Mouse (Mus musculus): ENCODE results near the gene Tmem109.

The Tmem109 gene

GRCm38 (mm10) chr19:10839010-10839892 lies 42.5 kb downstream of the Tmem109 start, which contains the start of gene Slc15a3:
Slc15a3 (plus strand) TSS chr19:10839727.
- DNase-seq = no peak

- no peak for DNase-seq
These were observed 46.1 kb downstream of the Tmem109 start for GRCm38 (mm10) chr19:10835671-10836070.

- no peak for DNase-seq
These were observed 48.2 kb downstream of the Tmem109 start for GRCm38 (mm10) chr19:10833611-10834010.

GRCm38 (mm10) chr19:10832030-10832429 lies 49.8 kb downstream of the Tmem109 start:
- no peak for DNase-seq

DNA sequence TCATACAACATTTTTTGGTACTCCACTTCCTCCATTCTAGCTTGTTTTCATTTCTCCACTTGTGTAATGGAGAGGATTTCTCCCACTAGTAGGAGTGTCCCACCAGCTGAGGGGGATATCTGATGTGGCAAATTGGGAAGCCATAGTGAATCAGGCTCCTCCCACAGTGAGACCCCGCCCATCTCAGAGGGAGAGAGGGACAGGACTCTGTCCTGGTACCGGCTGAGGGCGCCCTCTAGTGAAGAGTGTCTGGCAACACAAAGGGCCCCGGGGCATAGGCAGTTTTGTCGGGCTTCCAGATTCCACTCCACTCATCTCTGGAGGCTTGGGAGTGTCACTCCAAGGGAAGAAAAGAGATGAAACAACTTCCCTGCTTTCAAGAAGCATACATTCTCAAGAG lies 50.4 kb downstream of the Tmem109 start:
- peak; percentile 66 for DNase-seq

DNA sequence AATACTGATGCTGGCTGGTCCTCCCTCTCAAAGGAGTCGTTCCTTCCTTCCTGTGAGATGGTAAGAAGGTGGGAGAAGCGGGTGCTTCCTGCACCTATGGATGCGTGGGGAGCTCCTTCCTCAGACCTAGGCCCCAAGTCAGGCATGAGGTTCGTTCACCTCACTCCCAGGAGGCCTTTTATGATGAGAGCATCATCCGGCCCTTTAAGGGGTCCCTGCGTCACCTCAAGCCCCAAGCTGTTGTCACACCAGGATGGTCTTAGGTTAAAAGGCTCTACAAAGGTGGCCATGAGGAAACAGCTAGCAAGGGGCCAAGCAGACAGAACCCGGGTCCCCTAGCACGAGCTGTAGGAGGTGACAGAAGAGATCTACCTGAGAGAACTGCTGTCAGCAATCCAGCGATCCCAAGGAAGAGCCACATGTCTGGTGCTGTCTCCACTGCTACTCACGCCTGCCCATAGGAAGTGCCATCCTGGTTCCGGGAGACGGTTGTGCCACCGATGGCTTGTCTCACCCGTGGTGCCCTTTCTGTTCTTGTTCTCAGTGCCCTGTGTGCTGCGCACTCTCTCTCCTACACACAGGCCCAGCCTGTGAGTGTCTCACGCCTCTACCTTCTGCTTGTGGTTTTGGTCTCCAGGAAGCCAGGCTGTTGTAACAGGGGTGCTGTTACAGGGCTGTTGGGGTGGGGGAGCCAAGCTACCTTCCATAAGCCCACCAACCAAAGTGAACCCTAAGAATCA lies 52.2 kb downstream of the Tmem109 start, which contains the start of gene Cd6:
Gene Cd6 (minus strand): TSS at position 623 of the 740 bp plus-strand sequence.
- no peak for DNase-seq

DNA sequence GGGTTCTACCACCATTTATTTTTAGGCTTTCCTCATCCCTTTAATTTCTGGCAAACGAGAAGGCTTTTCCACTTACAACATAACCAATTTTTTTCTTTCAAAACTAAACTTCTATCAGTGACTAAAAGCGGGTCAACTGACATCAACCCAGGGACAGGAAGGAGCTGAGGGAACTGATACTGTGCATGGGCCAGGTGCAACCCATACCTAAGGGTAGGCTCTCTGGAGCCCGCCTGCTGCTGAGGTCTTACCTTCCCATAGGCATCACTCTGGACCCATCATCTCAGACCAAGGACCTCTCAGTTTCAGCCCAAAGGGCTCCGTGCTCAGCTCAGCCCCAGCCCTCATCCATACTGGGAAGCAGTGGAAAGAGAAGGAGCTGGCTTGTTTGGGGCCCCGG lies 53.5 kb downstream of the Tmem109 start:
- DNase-seq = no peak

DNA sequence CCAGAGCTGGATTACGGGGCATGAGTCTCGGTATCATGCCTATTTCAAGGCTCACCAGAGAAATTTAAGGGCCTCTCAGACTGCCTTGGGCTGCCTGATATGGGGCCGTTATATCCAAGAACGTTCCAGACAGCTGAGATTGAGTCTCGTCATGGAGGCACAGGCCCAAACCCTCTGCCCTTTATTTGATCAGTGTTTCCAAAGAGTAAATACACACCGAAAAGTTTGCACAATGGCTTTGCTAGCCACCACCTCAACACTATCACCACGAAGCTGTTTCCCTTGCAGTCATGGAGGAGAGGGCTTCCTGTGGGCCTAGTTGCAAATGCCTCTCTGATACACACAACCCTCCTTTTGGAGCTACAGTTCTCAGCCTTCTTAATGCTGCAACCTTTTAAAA lies 57.7 kb downstream of the Tmem109 start:
- no peak for DNase-seq

DNA sequence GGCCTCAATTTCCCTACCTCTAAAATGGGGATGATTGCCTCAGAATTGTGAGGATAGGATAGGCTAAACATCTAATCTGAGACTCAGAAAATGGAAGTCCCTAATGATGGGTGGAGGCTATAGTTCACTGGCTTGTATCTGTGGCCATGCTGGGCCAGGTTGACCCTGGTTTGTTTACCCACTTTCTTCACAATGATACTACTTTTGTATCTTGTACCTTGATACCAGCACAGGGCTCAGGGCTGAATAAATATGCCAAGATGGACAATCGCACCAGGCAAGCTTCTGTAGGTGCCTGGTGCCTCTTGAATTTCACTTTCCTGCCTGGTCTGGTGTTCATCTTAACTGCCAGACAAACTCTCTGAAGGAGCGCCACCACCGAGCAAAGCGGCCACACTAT lies 59.3 kb downstream of the Tmem109 start:
- no peak for DNase-seq

DNA sequence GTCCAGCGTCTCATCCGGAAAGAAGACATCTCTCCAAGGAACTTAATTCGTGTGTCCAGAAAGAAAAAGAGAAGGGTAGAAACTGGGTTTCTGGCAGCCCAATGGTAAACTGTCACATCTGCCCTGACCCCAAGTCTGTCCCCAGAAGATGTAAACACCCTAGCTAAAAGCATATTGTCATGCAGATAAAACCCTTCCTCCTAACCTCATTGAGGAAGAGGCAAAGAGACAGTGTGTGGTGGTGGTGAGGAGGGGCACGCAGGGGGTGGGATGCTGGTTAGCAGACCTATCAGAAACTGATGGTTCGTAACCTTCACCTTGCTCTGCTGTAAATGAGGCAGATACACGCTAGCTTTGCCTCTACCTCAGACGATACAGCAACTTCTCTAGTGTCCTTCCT lies 60.5 kb downstream of the Tmem109 start:
- no peak for DNase-seq
